Mouse (Mus musculus): ENCODE data around the gene Egfl8.
A peak's percentile ranks its signal among the peaks of the same experiment; 100 is the strongest.

GRCm38 (mm10) chr17:34571875-34572274, 43.9 kb downstream of the Egfl8 start:
- peak; percentile 50; the same call in 1 of the 2 replicates for TF ChIP-seq CTCF (IDR thresholded peaks at IDR 0.05; ENCODE audit: extremely low read depth, insufficient read depth, insufficient read length, insufficient replicate concordance)
- TF ChIP-seq POLR2A (IDR thresholded peaks at IDR 0.05; ENCODE audit: low read depth, low read length), result no peak

Data from spleen, adult 2 months (tissue).